Mouse (Mus musculus): ENCODE data around the gene Rbm46. TPM values are rescaled to one million over a fixed set of nuclear protein-coding genes. Genes with fewer than 3 reads are reported as not detected.

Gene Rbm46
- not detected for polyA plus RNA-seq (2012; fragmentation: generic; extraction: Trizol)

GRCm38 (mm10) chr3:82876372-82876739 is at the start of gene Rbm46:
Gene Rbm46, minus strand, starts transcription at chr3:82876483.

DNA sequence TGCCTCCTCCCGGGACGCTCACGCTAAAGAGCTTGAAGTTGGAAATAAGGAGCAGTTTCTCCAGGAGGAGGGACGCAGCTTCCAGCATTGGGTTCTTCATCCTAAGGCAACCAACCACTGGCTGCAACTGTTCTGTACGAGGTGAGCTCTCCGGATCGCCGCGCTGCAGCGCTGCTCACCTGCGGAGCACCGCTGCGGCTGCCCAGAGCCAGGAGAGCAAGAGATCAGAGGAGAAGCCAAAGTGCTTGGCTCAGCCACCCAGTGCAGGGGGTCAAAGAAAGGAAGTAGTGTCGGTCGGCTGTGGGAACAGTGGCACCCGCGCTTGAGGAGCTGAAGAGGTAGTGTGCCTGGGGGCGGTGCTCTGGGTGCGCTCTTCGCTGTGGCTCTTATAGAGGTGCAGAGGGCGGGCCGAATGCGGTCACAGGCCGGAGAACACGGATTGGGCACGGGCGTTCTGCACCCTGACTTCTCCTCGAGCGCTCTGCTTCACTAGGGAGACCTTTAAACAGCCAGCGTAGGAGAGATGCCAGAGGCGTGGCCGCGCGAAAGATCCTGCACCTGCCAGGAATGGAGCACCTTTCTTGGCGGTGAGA is 27.4 kb upstream of the Rbm46 start, which contains the start of gene Lrat:
TSS of gene Lrat (minus strand) at position 361 of the 593 bp plus-strand sequence.

Other genes with a start within 250 kb of the Rbm46 start
- not detected for gene Lrat, start 27.5 kb upstream of the Rbm46 start, polyA plus RNA-seq (2012; fragmentation: generic; extraction: Trizol)
- gene Fgg, start 131.2 kb upstream of the Rbm46 start, polyA plus RNA-seq (2012; fragmentation: generic; extraction: Trizol) = not detected
- not detected for gene Fga, start 149.6 kb upstream of the Rbm46 start, polyA plus RNA-seq (2012; fragmentation: generic; extraction: Trizol)
- not detected for gene Fgb, start 173.4 kb upstream of the Rbm46 start, polyA plus RNA-seq (2012; fragmentation: generic; extraction: Trizol)
- 10 to 100 TPM; 14.5 to 48.5 TPM for gene Plrg1, start 179.0 kb upstream of the Rbm46 start, polyA plus RNA-seq (2012; fragmentation: generic; extraction: Trizol)